Mouse (Mus musculus): ENCODE results near the gene Trim44.

DNA sequence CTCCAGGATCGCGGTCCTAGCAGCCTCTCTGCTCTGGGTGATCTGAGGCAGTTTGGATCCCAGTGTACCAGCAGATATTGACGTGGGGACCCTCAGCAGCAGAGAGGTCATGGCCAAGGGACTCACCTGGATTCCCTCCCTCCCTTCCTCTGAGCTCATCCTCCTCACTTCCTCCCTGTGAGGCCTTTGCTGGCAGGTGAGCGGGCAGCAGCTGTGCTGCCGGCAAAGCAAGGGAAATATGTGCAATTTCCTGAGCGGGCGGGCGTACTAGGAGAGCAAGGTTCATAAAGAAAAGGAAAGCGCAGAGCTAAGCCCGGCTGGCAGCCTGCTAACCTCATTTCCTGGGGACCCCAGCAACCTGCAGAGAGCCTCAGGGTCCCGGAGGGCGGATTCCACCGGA, 148.5 kb downstream of the Trim44 start:
- TF ChIP-seq CTCF (IDR thresholded peaks at IDR 0.05; ENCODE audit: low read depth), result no peak
- TF ChIP-seq EP300 (IDR thresholded peaks at IDR 0.05; ENCODE audit: low read depth), result no peak
